Mouse (Mus musculus) heart, embryonic 10.5 days (tissue): ENCODE results near the gene Bpi. TPM values are rescaled to one million over a fixed set of nuclear protein-coding genes. Genes with fewer than 3 reads are reported as not detected.
A peak's percentile ranks its signal among the peaks of the same experiment; 100 is the strongest.

Experiments
- DNase-seq: peaks from one replicate; pipeline ENCODE4 v3.0.0-alpha.2; 2017; ENCODE audit warnings: low spot score
- H3K27ac ChIP-seq: fragments of 300-500 bp; sonication (generic); 2 replicates; pipeline ENCODE4 v1.5.1; 2016; ENCODE audit warnings: mild to moderate bottlenecking
- H3K27me3 ChIP-seq: fragments of 300-500 bp; sonication (generic); 2 replicates; pipeline ENCODE4 v1.6.1; 2016; ENCODE audit warnings: mild to moderate bottlenecking; ENCODE audit not compliant: poor library complexity, insufficient read depth, severe bottlenecking
- H3K36me3 ChIP-seq: fragments of 300-500 bp; sonication (generic); 2 replicates; pipeline ENCODE4 v1.6.1; 2016; ENCODE audit warnings: mild to moderate bottlenecking, moderate library complexity
- H3K4me1 ChIP-seq: fragments of 300-500 bp; sonication (generic); 2 replicates; pipeline ENCODE4 v1.6.1; 2016; ENCODE audit warnings: mild to moderate bottlenecking
- H3K4me3 ChIP-seq: fragments of 300-500 bp; sonication (generic); 2 replicates; pipeline ENCODE4 v1.5.1; 2016; ENCODE audit warnings: mild to moderate bottlenecking, moderate library complexity
- H3K9me3 ChIP-seq: fragments of 300-500 bp; sonication (generic); 2 replicates; pipeline ENCODE4 v1.6.1; 2016; ENCODE audit warnings: mild to moderate bottlenecking, moderate library complexity
- WGBS: fragments of 180-500 bp; shearing (Covaris S2); methylation state at CpG from one replicate; pipeline ENCODE4 v1.1.7; 2016; 5-methylcytosine and 5-hydroxymethylcytosine counted together
- polyA plus RNA-seq: library from polyadenylated mRNA; unstranded; fragments of >200 nt; fragmentation: Nextera tagmentation; extraction: Ambion mirVana; gene quantifications from 2 replicates; pipeline ENCODE4 v1.2.1, GENCODE M21; 2016

The Bpi gene
- polyA plus RNA-seq: not detected in 2 replicates

GRCm38 (mm10) chr2:158258005-158258418 is at the start of gene Bpi:
Gene Bpi (plus strand): TSS chr2:158258094.
- peaks cover 34% of the 10 kb centered on the region for H3K4me1 ChIP-seq
- no peak within 1 kb of the TSS for H3K4me3 ChIP-seq
- 55% methylated on average over 18 of the region's 18 CpGs for WGBS
- no peaks in the 10 kb centered on the region for H3K36me3 ChIP-seq
- peaks cover 30% of the 10 kb centered on the region for H3K27me3 ChIP-seq
- H3K9me3 ChIP-seq: no peaks in the 10 kb centered on the region
- DNase-seq: no peak
- H3K27ac ChIP-seq: peak within 1 kb of the TSS; percentile 25

- DNase-seq: no peak
- H3K9me3 ChIP-seq: no peaks in the 10 kb centered on the region
- H3K27ac ChIP-seq: peak overlapping the region; percentile 9; the same call in 1 of the 2 replicates
- no peaks in the 10 kb centered on the region for H3K36me3 ChIP-seq
- H3K4me1 ChIP-seq: peaks cover 27% of the 10 kb centered on the region
- H3K4me3 ChIP-seq: 0 out of 2 replicates have a peak overlapping the region, but pooled peaks have one; percentile 13
- 47% methylated on average over 9 of the region's 9 CpGs for WGBS
- H3K27me3 ChIP-seq: peaks cover 38% of the 10 kb centered on the region
Observed at GRCm38 (mm10) chr2:158209776-158210175, 48.1 kb upstream of the Bpi start.

GRCm38 (mm10) chr2:158210503-158210902 is 47.4 kb upstream of the Bpi start:
- H3K4me3 ChIP-seq: no peak overlapping the region
- 0 out of 2 replicates have a peak overlapping the region, but pooled peaks have one; percentile 30 for H3K27ac ChIP-seq
- peaks cover 29% of the 10 kb centered on the region for H3K4me1 ChIP-seq
- peaks cover 33% of the 10 kb centered on the region for H3K27me3 ChIP-seq
- H3K9me3 ChIP-seq: no peaks in the 10 kb centered on the region
- no peak for DNase-seq
- 45% methylated on average over 4 of the region's 4 CpGs for WGBS
- no peaks in the 10 kb centered on the region for H3K36me3 ChIP-seq

GRCm38 (mm10) chr2:158210958-158211357 is 46.9 kb upstream of the Bpi start:
- 0 out of 2 replicates have a peak overlapping the region, but pooled peaks have one; percentile 3 for H3K4me3 ChIP-seq
- H3K27me3 ChIP-seq: peaks cover 28% of the 10 kb centered on the region
- peaks cover 33% of the 10 kb centered on the region for H3K4me1 ChIP-seq
- no peak overlapping the region for H3K27ac ChIP-seq
- H3K36me3 ChIP-seq: no peaks in the 10 kb centered on the region
- no peaks in the 10 kb centered on the region for H3K9me3 ChIP-seq
- no peak for DNase-seq
- 34% methylated on average over 10 of the region's 10 CpGs for WGBS

GRCm38 (mm10) chr2:158211764-158212471 is 46.0 kb upstream of the Bpi start:
- peaks cover 24% of the 10 kb centered on the region for H3K27me3 ChIP-seq
- DNase-seq: no peak
- no peaks in the 10 kb centered on the region for H3K9me3 ChIP-seq
- H3K36me3 ChIP-seq: no peaks in the 10 kb centered on the region
- 0 out of 2 replicates have a peak overlapping the region, but pooled peaks have one; percentile 6 for H3K27ac ChIP-seq
- WGBS: 64% methylated on average over 4 of the region's 4 CpGs
- H3K4me1 ChIP-seq: peaks cover 33% of the 10 kb centered on the region
- no peak overlapping the region for H3K4me3 ChIP-seq

GRCm38 (mm10) chr2:158215283-158216117 is 42.4 kb upstream of the Bpi start:
- WGBS: 50% methylated on average over 9 of the region's 9 CpGs
- H3K36me3 ChIP-seq: no peaks in the 10 kb centered on the region
- no peak overlapping the region for H3K4me3 ChIP-seq
- peaks cover 28% of the 10 kb centered on the region for H3K27me3 ChIP-seq
- H3K4me1 ChIP-seq: peaks cover 16% of the 10 kb centered on the region; the same call in 1 of the 2 replicates
- H3K9me3 ChIP-seq: no peaks in the 10 kb centered on the region
- DNase-seq: no peak
- no peak overlapping the region for H3K27ac ChIP-seq

GRCm38 (mm10) chr2:158216510-158216909 is 41.4 kb upstream of the Bpi start:
- no peaks in the 10 kb centered on the region for H3K36me3 ChIP-seq
- peaks cover 30% of the 10 kb centered on the region for H3K27me3 ChIP-seq
- WGBS: 81% methylated on average over 8 of the region's 8 CpGs
- H3K27ac ChIP-seq: no peak overlapping the region
- H3K4me1 ChIP-seq: 0 out of 2 replicates have a peak, but pooled peaks cover 7% of the 10 kb centered on the region
- H3K9me3 ChIP-seq: no peaks in the 10 kb centered on the region
- DNase-seq: no peak
- no peak overlapping the region for H3K4me3 ChIP-seq

- H3K27ac ChIP-seq: no peak overlapping the region
- no peak overlapping the region for H3K4me3 ChIP-seq
- no peaks in the 10 kb centered on the region for H3K9me3 ChIP-seq
- WGBS: 82% methylated on average over 2 of the region's 2 CpGs
- H3K4me1 ChIP-seq: peaks cover 17% of the 10 kb centered on the region
- H3K36me3 ChIP-seq: no peaks in the 10 kb centered on the region
- peaks cover 17% of the 10 kb centered on the region for H3K27me3 ChIP-seq
- DNase-seq: no peak
Observed at GRCm38 (mm10) chr2:158219562-158219961, 38.3 kb upstream of the Bpi start.

GRCm38 (mm10) chr2:158221446-158222084 is 36.3 kb upstream of the Bpi start:
- WGBS: 88% methylated on average over 9 of the region's 9 CpGs
- Histone ChIP-seq H3K27me3 (peaks cover 23% of the 10 kb centered on the region), H3K4me3 (no peak overlapping the region), H3K9me3 (no peaks in the 10 kb centered on the region), H3K27ac (no peak overlapping the region), H3K36me3 (no peaks in the 10 kb centered on the region), H3K4me1 (peaks cover 11% of the 10 kb centered on the region)
- no peak for DNase-seq

GRCm38 (mm10) chr2:158222664-158223063 is 35.2 kb upstream of the Bpi start:
- no peak for DNase-seq
- H3K27ac ChIP-seq: no peak overlapping the region
- no peak overlapping the region for H3K4me3 ChIP-seq
- H3K9me3 ChIP-seq: no peaks in the 10 kb centered on the region
- peaks cover 25% of the 10 kb centered on the region; the same call in 1 of the 2 replicates for H3K27me3 ChIP-seq
- WGBS: 50% methylated on average over 4 of the region's 4 CpGs
- no peaks in the 10 kb centered on the region for H3K36me3 ChIP-seq
- peaks cover 11% of the 10 kb centered on the region for H3K4me1 ChIP-seq

GRCm38 (mm10) chr2:158223497-158223896 is 34.4 kb upstream of the Bpi start:
- Histone ChIP-seq H3K27me3 (peaks cover 24% of the 10 kb centered on the region), H3K4me1 (peaks cover 11% of the 10 kb centered on the region), H3K4me3 (no peak overlapping the region), H3K9me3 (no peaks in the 10 kb centered on the region), H3K27ac (no peak overlapping the region), H3K36me3 (no peaks in the 10 kb centered on the region)
- WGBS: 85% methylated on average over 3 of the region's 3 CpGs
- no peak for DNase-seq

GRCm38 (mm10) chr2:158225301-158225700 is 32.6 kb upstream of the Bpi start:
- Histone ChIP-seq H3K9me3 (no peaks in the 10 kb centered on the region), H3K27ac (no peak overlapping the region), H3K36me3 (no peaks in the 10 kb centered on the region), H3K27me3 (peaks cover 34% of the 10 kb centered on the region), H3K4me3 (no peak overlapping the region), H3K4me1 (peaks cover 22% of the 10 kb centered on the region)
- WGBS: 69% methylated on average over 5 of the region's 5 CpGs
- DNase-seq: no peak
